Mouse (Mus musculus) midbrain, embryonic 10.5 days (tissue): ENCODE measurements at regions not wholly inside any gene's neighbourhood (a gene's known extent, or its start where the extent isn't known, plus 50 kb on each side); places are given as distances from the start of the nearest gene placed in this dataset.

Experiments used
- DNase-seq: peaks from one replicate; pipeline ENCODE4 v3.0.0-alpha.2; 2017; ENCODE audit warnings: low spot score
- H3K27ac ChIP-seq: fragments of 300-500 bp; sonication (generic); replicated peaks from 2 replicates; pipeline ENCODE4 v1.5.1; 2016; ENCODE audit warnings: mild to moderate bottlenecking
- H3K27me3 ChIP-seq: fragments of 300-500 bp; sonication (generic); 2 replicates; pipeline ENCODE4 v1.6.1; 2016; ENCODE audit warnings: low read depth, mild to moderate bottlenecking; ENCODE audit not compliant: poor library complexity, severe bottlenecking
- H3K36me3 ChIP-seq: fragments of 300-500 bp; sonication (generic); 2 replicates; pipeline ENCODE4 v1.6.1; 2016; ENCODE audit warnings: mild to moderate bottlenecking, moderate library complexity
- H3K4me1 ChIP-seq: fragments of 300-500 bp; sonication (generic); 2 replicates; pipeline ENCODE4 v1.6.1; 2016
- H3K4me3 ChIP-seq: fragments of 300-500 bp; sonication (generic); 2 replicates; pipeline ENCODE4 v1.5.1; 2016; ENCODE audit warnings: mild to moderate bottlenecking, moderate library complexity
- H3K9me3 ChIP-seq: fragments of 300-500 bp; sonication (generic); replicated peaks from 2 replicates; pipeline ENCODE4 v1.6.1; 2016; ENCODE audit warnings: mild to moderate bottlenecking
- WGBS: fragments of 180-500 bp; shearing (Covaris S2); methylation state at CpG from one replicate; pipeline ENCODE4 v1.1.7; 2016; 5-methylcytosine and 5-hydroxymethylcytosine counted together

DNA sequence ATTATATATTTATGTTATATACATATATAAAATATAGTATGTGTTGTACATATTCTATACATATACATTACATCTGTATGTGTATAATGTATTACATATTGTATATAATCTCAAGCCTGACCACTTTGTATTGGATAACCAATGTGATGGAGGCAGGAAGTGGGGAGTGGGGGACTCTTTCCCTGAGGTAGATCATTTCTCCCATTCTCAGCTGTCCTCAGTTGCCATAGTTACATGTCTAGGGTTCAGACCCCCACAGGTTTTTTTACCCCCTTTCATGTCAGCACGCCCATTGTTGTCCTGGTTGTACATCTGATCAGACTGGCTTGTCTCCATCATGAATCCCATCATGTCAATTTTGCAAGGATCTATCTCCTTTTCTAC is 149.7 kb upstream of the Ank start:
- DNase-seq, result no peak
- Histone ChIP-seq H3K36me3 (no peaks in the 10 kb centered on the region), H3K4me3 (no peak overlapping the region), H3K27me3 (no peaks in the 10 kb centered on the region), H3K9me3 (no peaks in the 10 kb centered on the region), H3K27ac (no peak overlapping the region), H3K4me1 (no peaks in the 10 kb centered on the region)
- WGBS, result 83% methylated on average over 1 of the region's 1 CpGs

DNA sequence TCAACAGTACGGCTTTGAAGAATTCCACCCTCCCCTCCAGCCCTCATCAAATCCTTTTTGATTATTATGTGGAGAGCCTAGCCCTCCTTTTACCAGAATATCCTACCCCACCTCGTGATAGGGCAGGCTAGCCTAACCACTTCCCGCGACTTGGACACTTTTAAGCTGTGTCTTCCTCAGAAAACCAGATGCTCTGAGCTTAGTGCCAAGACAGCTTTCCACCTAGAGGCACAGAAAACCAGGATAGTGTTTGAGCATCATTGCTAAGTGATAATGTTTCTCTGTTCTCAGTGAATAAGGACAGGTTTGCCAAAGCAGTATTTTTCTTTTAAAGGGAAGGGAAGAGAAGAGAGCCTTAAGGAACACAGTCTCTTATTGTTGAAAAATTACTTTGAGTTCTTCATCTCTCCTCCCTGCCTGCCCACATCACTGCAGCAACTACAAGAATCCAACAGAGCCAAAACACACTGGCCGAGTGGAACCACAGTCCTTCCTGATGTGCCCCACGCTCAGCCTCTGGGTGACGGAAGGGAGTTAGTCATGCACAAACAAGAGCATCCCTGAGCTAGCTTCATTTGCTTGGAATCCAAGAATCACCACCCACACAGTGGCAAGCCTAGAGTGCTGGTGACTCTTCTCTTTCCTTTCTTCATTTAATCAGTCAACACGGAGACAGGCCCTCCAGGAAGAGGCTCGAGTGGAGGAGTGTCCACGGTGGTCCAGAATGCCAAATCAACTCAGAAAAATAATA is 144.4 kb upstream of the Ank start:
- Histone ChIP-seq H3K27me3 (peaks cover 5% of the 10 kb centered on the region; the same call in 1 of the 2 replicates), H3K4me3 (no peak overlapping the region), H3K4me1 (no peaks in the 10 kb centered on the region), H3K9me3 (no peaks in the 10 kb centered on the region), H3K36me3 (no peaks in the 10 kb centered on the region), H3K27ac (no peak overlapping the region)
- no peak for DNase-seq
- WGBS, result 84% methylated on average over 10 of the region's 10 CpGs

DNA sequence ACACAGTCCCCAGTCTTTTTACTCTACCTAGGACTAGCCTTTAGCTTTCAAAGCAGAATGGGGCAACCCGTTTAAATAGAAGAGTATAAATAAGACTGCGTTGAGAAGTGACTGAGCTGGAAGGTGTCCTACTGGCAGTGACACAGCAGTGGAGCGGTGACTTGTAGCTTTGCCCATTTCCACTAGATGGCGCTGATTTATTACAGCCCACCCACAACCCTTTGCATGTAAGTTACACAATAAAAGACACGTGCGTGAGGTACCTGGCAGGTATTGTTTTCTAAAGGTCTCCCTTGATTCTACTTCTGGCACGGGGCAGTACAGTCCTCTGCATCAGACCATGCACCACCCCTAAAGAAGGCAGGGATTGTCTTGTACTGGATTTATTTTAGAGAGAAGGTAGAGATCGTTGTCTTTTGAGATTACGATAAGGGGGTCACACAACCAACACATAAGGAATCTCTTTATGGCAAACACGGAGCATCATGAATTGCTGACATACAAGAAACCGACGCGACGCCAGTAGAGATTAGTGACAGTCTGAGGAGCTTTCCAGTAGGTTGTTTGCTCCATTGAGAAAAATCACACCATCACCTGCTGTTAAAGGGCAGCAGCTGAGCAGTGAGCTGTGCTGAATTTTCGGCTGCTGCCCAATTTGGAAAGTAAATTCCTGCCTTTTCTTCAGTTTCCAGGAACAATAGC is 140.5 kb upstream of the Ank start:
- Histone ChIP-seq H3K27me3 (peaks cover 5% of the 10 kb centered on the region; the same call in 1 of the 2 replicates), H3K4me3 (no peak overlapping the region), H3K9me3 (no peaks in the 10 kb centered on the region), H3K27ac (no peak overlapping the region), H3K4me1 (no peaks in the 10 kb centered on the region), H3K36me3 (no peaks in the 10 kb centered on the region)
- WGBS, result 29% methylated on average over 15 of the region's 15 CpGs
- peak; percentile 51 for DNase-seq

DNA sequence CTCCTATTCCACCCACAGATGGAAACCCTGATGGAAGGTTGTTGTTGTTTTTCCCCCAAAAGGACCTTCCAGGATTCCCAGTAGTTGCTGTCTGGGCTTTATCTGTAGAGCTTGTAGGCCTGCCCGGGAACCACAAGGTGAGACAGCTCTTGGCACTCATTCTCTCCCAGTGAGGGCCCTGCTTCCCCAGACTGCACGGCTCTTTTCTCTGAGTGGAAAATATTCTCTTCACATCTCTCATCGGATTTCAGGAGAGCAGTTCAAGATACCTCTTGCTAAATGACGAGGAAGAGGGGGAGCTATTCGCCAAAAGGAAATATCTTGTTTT is 140.0 kb upstream of the Ank start:
- Histone ChIP-seq H3K27ac (no peak overlapping the region), H3K4me3 (no peak overlapping the region), H3K27me3 (peaks cover 5% of the 10 kb centered on the region; the same call in 1 of the 2 replicates), H3K4me1 (no peaks in the 10 kb centered on the region), H3K9me3 (no peaks in the 10 kb centered on the region), H3K36me3 (no peaks in the 10 kb centered on the region)
- no peak for DNase-seq
- 81% methylated on average over 5 of the region's 5 CpGs for WGBS

DNA sequence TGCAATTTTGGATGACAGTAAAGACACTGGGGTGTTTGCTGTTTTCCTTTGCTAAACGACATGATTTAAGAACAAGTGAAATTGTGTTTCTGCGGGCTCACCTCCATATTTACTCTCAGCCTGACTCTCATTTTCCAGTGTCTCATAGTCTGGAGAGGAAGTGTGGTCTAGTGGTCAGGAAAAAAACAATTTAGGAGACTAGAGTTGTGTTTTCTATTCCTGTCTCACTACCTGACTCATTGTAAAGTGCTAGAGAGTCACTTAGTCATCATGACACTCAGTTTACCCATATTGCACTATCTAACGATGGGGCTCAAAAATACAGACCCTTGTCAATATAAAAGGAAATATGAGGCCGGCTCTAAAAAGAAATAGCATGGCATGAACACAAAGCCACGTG is 138.7 kb upstream of the Ank start:
- DNase-seq, result no peak
- Histone ChIP-seq H3K27ac (no peak overlapping the region), H3K4me3 (no peak overlapping the region), H3K27me3 (peaks cover 5% of the 10 kb centered on the region; the same call in 1 of the 2 replicates), H3K4me1 (no peaks in the 10 kb centered on the region), H3K36me3 (no peaks in the 10 kb centered on the region), H3K9me3 (no peaks in the 10 kb centered on the region)
- WGBS, result 93% methylated on average over 5 of the region's 5 CpGs

DNA sequence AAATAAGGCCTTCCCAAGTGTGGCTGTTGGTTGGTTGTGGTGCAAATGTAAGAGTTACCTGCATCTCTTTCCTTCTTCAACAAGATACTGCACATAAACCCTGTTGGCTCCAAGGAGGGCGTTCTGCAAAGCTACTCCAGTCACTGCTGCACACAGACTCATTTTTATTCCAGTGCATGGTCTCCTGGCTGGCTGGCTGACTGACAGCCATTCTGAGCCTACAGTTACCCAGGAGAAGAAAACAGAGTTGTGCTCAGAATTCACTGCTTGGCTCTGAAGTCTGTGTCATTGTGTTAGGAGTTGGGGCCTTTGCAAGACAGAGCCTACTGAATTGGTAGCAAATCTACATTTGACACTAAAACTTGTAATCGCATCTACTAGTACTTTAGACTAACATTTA is 138.0 kb upstream of the Ank start:
- 98% methylated on average over 2 of the region's 2 CpGs for WGBS
- H3K9me3 ChIP-seq, result no peaks in the 10 kb centered on the region
- peaks cover 5% of the 10 kb centered on the region; the same call in 1 of the 2 replicates for H3K27me3 ChIP-seq
- H3K4me1 ChIP-seq, result no peaks in the 10 kb centered on the region
- H3K27ac ChIP-seq, result no peak overlapping the region
- no peak for DNase-seq
- H3K36me3 ChIP-seq, result no peaks in the 10 kb centered on the region
- no peak overlapping the region for H3K4me3 ChIP-seq

DNA sequence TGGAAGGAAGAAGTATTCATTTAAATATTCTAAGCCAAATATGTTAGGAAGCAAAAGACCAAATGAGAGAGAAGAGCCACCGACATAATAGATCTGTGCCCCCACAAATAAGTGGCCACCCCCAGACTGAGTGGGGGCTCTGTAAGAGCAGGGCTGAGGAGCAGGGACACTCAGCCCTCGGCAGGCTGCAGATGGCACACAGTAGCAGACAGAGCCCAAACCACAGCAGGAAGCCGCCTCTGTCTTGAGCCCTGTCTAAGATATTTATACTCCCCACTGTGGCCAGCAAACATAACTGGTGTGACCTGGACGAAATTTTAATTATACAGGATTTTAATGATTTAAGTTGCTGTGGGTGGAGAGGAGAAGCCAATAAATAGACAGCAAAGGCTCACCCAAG is 126.4 kb upstream of the Ank start:
- no peak overlapping the region for H3K27ac ChIP-seq
- WGBS, result 70% methylated on average over 4 of the region's 4 CpGs
- DNase-seq, result no peak
- no peaks in the 10 kb centered on the region for H3K4me1 ChIP-seq
- H3K36me3 ChIP-seq, result no peaks in the 10 kb centered on the region
- no peaks in the 10 kb centered on the region for H3K27me3 ChIP-seq
- no peak overlapping the region for H3K4me3 ChIP-seq
- no peaks in the 10 kb centered on the region for H3K9me3 ChIP-seq

DNA sequence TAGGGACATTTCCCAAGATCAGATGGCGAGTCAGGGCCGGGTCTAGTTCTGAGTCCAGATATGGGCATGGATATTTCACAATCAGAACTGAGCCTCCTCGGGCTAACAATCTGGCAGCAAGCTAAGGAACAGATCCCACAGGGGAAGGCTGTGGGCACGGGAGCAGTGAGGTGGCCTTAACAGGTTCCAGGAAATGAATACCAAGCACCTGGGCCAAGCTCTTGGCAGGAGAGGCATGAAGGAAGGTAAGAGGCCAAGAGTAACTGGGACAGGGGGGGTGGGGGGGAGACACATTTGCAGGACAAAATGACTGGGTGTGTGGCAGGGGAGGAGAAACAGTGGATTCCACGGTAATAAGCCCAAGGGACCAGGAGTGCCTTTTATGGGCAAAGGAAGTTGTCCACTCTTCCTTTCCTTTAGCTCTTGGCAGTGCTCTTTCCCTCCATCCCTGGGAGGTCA is 124.9 kb upstream of the Ank start:
- H3K4me1 ChIP-seq, result no peaks in the 10 kb centered on the region
- WGBS, result 91% methylated on average over 5 of the region's 5 CpGs
- no peaks in the 10 kb centered on the region for H3K27me3 ChIP-seq
- no peaks in the 10 kb centered on the region for H3K9me3 ChIP-seq
- no peak overlapping the region for H3K27ac ChIP-seq
- DNase-seq, result no peak
- H3K36me3 ChIP-seq, result no peaks in the 10 kb centered on the region
- H3K4me3 ChIP-seq, result no peak overlapping the region

DNA sequence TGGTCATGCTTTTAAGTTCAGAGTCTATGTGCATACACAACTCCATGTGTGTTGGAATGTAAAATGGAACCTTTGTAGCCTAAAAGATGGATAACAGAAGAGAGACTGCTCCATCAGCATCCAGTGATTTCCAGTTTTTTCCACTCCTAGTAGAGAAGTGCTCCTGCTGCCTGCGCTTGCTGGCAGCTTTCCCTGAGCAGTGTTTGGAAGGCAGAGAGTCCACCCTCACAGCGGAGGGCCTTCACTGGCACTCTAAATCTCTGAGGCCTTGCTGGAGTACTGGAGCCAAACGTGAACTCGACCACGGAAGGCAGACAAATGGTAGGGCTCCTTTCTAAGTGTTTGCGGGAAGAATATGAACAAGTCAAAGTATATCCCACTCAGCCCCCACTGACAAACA is 108.0 kb upstream of the Ank start:
- no peak for DNase-seq
- WGBS, result 83% methylated on average over 6 of the region's 6 CpGs

DNA sequence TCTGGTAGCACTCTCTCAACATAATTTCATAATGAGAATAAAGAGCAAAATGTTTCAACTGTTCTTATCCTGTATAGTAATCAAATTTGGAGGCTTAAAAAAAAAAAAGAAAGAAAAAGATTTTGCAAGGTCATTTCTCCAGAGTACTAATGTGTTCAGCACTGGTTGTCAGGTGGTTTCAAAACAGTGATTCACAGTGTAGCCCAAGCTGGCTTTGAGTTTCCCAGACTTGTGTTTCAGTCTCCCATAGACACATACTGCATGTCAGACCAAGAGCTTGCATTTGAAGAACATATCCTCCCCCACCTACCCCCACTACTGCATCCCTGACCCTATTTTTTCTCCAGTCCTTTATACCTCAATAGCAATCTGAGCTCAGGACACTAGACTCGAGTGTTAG is 107.2 kb upstream of the Ank start:
- Histone ChIP-seq H3K9me3 (no peaks in the 10 kb centered on the region), H3K4me3 (no peak overlapping the region), H3K27ac (no peak overlapping the region), H3K4me1 (no peaks in the 10 kb centered on the region), H3K36me3 (no peaks in the 10 kb centered on the region), H3K27me3 (no peaks in the 10 kb centered on the region)
- 52% methylated on average over 1 of the region's 1 CpGs for WGBS
- DNase-seq, result no peak

More for the DNA sequence above, 108.0 kb upstream of the Ank start:
- no peaks in the 10 kb centered on the region for H3K36me3 ChIP-seq
- no peak overlapping the region for H3K4me3 ChIP-seq
- H3K4me1 ChIP-seq, result no peaks in the 10 kb centered on the region
- no peaks in the 10 kb centered on the region for H3K27me3 ChIP-seq
- no peak overlapping the region for H3K27ac ChIP-seq
- no peaks in the 10 kb centered on the region for H3K9me3 ChIP-seq

DNA sequence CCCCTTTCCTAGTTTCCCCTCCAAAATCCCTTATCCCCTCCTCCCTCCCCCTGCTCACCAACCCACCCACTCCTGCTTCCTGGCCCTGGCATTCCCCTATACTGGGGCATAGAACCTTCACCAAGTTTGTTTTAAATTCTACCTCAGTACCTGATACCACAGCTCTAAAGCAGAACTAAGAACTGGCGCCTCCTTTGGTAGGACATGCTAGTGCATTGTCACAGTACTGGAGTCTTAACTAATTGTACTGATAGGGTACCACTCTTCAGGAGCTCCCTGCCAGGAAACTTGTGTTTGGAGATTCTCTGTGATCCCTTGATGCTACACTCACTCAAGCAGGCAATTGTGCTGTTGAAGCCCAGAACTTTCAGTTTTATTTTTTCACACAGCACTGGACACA is 92.0 kb upstream of the Ank start:
- Histone ChIP-seq H3K4me3 (no peak overlapping the region), H3K36me3 (no peaks in the 10 kb centered on the region), H3K27me3 (no peaks in the 10 kb centered on the region), H3K4me1 (no peaks in the 10 kb centered on the region), H3K27ac (no peak overlapping the region), H3K9me3 (no peaks in the 10 kb centered on the region)
- 57% methylated on average over 1 of the region's 1 CpGs for WGBS
- no peak for DNase-seq

DNA sequence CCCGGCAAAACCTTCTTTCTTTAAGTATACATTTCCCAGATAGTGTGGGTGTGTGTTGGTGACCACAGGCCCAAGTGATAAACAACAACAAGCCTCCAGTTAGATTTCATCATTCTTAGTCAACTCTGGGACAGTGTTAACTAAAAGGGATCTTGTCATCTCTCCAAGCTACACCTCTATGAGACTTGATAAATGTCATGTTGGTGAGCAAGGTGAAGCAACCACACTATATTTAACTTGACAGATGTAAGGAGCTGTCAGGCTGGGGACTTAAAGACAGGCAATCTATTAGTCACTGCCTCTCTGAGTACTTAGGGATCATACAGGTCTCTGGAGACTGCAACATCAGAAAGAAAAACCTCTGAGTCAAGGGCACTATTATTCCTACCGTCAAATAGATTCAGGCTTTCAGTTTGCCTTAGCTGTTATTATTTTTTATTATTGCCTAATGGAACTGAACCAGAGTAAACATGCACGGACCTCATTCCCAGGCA is 87.8 kb upstream of the Ank start:
- H3K27ac ChIP-seq, result no peak overlapping the region
- no peaks in the 10 kb centered on the region for H3K4me1 ChIP-seq
- no peaks in the 10 kb centered on the region for H3K27me3 ChIP-seq
- H3K36me3 ChIP-seq, result no peaks in the 10 kb centered on the region
- 93% methylated on average over 3 of the region's 3 CpGs for WGBS
- no peak overlapping the region for H3K4me3 ChIP-seq
- no peak for DNase-seq
- H3K9me3 ChIP-seq, result no peaks in the 10 kb centered on the region

DNA sequence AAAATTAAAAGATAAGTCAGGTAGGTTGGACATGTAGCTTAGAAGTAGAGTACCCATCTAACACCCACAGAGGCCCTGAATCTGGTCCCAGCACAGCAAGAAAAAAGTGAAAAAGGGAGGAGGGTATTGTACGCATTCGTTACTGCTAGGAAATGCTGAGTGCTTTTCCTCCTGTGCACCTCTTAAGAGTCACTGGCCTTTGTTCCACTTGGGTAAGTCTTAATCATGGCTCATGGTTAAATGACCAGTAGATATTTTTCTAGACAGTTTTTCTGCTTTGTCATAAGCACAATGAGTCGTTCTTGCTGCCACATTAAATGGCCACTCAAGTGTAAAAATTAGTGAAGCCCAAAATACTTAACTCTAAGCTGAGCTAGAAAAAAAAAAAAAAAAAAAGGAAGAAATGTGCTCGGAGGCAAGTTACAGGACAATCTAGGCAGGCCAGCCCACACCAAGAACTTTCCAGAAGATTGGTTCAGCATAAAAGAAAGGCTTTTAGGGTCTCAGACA is 86.0 kb upstream of the Ank start:
- Histone ChIP-seq H3K4me3 (no peak overlapping the region), H3K27me3 (no peaks in the 10 kb centered on the region), H3K27ac (no peak overlapping the region), H3K36me3 (no peaks in the 10 kb centered on the region), H3K4me1 (no peaks in the 10 kb centered on the region), H3K9me3 (no peaks in the 10 kb centered on the region)
- 46% methylated on average over 4 of the region's 4 CpGs for whole genome bisulfite sequencing
- no peak for DNase-seq
